Mouse (Mus musculus) testis, adult 2 months (tissue): ENCODE data around the gene Tmem158. TPM values are rescaled to one million over a fixed set of nuclear protein-coding genes. Genes with fewer than 3 reads are reported as not detected.

Experiments used
- H3K27ac ChIP-seq: fragments of 200-500 bp; 2 replicates; pipeline ENCODE4 v1.5.1; 2012; ENCODE audit warnings: low read depth, low read length; ENCODE audit not compliant: control insufficient read depth, insufficient read depth
- H3K27me3 ChIP-seq: fragments of 200-500 bp; 2 replicates; pipeline ENCODE4 v1.6.1; 2012; ENCODE audit warnings: mild to moderate bottlenecking, low read length, moderate library complexity; ENCODE audit not compliant: control insufficient read depth, insufficient read depth
- H3K36me3 ChIP-seq: fragments of 200-500 bp; 2 replicates; pipeline ENCODE4 v1.6.1; 2012; ENCODE audit warnings: mild to moderate bottlenecking, low read length; ENCODE audit not compliant: control insufficient read depth, insufficient read depth
- H3K4me1 ChIP-seq: fragments of 200-500 bp; 2 replicates; pipeline ENCODE4 v1.6.1; 2012; ENCODE audit warnings: low read length; ENCODE audit not compliant: control insufficient read depth, insufficient read depth
- H3K4me3 ChIP-seq: fragments of 200-500 bp; 2 replicates; pipeline ENCODE4 v1.5.1; 2012; ENCODE audit warnings: low read depth, mild to moderate bottlenecking, low read length, moderate library complexity, mixed read lengths; ENCODE audit not compliant: control insufficient read depth
- CTCF ChIP-seq: fragments of 200-500 bp; IDR thresholded peaks from 2 replicates; pipeline ENCODE4 v1.5.1; 2012; ENCODE audit warnings: low read depth, mild to moderate bottlenecking, inconsistent platforms, low read length, moderate library complexity; ENCODE audit not compliant: control insufficient read depth, insufficient read depth, insufficient replicate concordance
- POLR2A ChIP-seq: fragments of 200-500 bp; IDR thresholded peaks from 2 replicates; pipeline ENCODE4 v1.6.1; 2012; ENCODE audit warnings: low read depth, mild to moderate bottlenecking, inconsistent platforms, low read length, moderate library complexity; ENCODE audit not compliant: control insufficient read depth
- polyA plus RNA-seq: library from polyadenylated mRNA; depleted of rRNA; stranded (reverse); fragments of >200 nt; gene quantifications from 2 replicates; pipeline ENCODE4 v1.2.3, GENCODE M21; 2012

The Tmem158 gene
- polyA plus RNA-seq, 1 experiment = 0.26 TPM

GRCm38 (mm10) chr9:123237739-123238138, 22.8 kb downstream of the Tmem158 start:
- TF ChIP-seq CTCF (no peak), POLR2A (no peak)

GRCm38 (mm10) chr9:123235621-123236020, 24.9 kb downstream of the Tmem158 start:
- TF ChIP-seq CTCF = no peak
- TF ChIP-seq POLR2A = no peak
- H3K27ac ChIP-seq = no peak overlapping the region
- no peaks in the 10 kb centered on the region for H3K27me3 ChIP-seq
- H3K4me1 ChIP-seq = 0 out of 2 replicates have a peak, but pooled peaks cover 2% of the 10 kb centered on the region
- H3K4me3 ChIP-seq = no peak overlapping the region
- no peaks in the 10 kb centered on the region for H3K36me3 ChIP-seq

More at GRCm38 (mm10) chr9:123237739-123238138, 22.8 kb downstream of the Tmem158 start:
- Histone ChIP-seq H3K4me3 (no peak overlapping the region), H3K27ac (no peak overlapping the region), H3K4me1 (0 out of 2 replicates have a peak, but pooled peaks cover 2% of the 10 kb centered on the region), H3K36me3 (no peaks in the 10 kb centered on the region), H3K27me3 (no peaks in the 10 kb centered on the region)

- H3K27me3 ChIP-seq = no peaks in the 10 kb centered on the region
- no peaks in the 10 kb centered on the region for H3K36me3 ChIP-seq
- H3K27ac ChIP-seq = no peak overlapping the region
- H3K4me1 ChIP-seq = no peaks in the 10 kb centered on the region
- no peak overlapping the region for H3K4me3 ChIP-seq
- TF ChIP-seq POLR2A (no peak), CTCF (no peak)
These were observed 30.7 kb downstream of the Tmem158 start for GRCm38 (mm10) chr9:123229826-123230225.

- H3K27ac ChIP-seq = no peak overlapping the region
- no peaks in the 10 kb centered on the region for H3K4me1 ChIP-seq
- no peaks in the 10 kb centered on the region for H3K36me3 ChIP-seq
- H3K4me3 ChIP-seq = no peak overlapping the region
- TF ChIP-seq CTCF (no peak), POLR2A (no peak)
- no peaks in the 10 kb centered on the region for H3K27me3 ChIP-seq
These were observed 31.9 kb downstream of the Tmem158 start for GRCm38 (mm10) chr9:123228671-123229070.

- Histone ChIP-seq H3K36me3 (no peaks in the 10 kb centered on the region), H3K4me3 (no peak overlapping the region)
- no peak for TF ChIP-seq CTCF
These were observed 33.3 kb downstream of the Tmem158 start for GRCm38 (mm10) chr9:123227106-123227750.

GRCm38 (mm10) chr9:123224863-123225431, 35.6 kb downstream of the Tmem158 start:
- Histone ChIP-seq H3K27ac (no peak overlapping the region), H3K36me3 (no peaks in the 10 kb centered on the region), H3K4me3 (no peak overlapping the region), H3K4me1 (no peaks in the 10 kb centered on the region), H3K27me3 (no peaks in the 10 kb centered on the region)
- TF ChIP-seq POLR2A (no peak), CTCF (no peak)

More at GRCm38 (mm10) chr9:123227106-123227750, 33.3 kb downstream of the Tmem158 start:
- H3K27me3 ChIP-seq = no peaks in the 10 kb centered on the region
- H3K27ac ChIP-seq = no peak overlapping the region
- no peaks in the 10 kb centered on the region for H3K4me1 ChIP-seq

- no peaks in the 10 kb centered on the region for H3K27me3 ChIP-seq
- H3K27ac ChIP-seq = no peak overlapping the region
- H3K4me1 ChIP-seq = peaks cover 2% of the 10 kb centered on the region; the same call in 1 of the 2 replicates
- H3K36me3 ChIP-seq = no peaks in the 10 kb centered on the region
- no peak overlapping the region for H3K4me3 ChIP-seq
- no peak for TF ChIP-seq CTCF
- no peak for TF ChIP-seq POLR2A
These were observed 40.7 kb downstream of the Tmem158 start for GRCm38 (mm10) chr9:123219826-123220225.
